Mouse (Mus musculus) heart, adult 2 months (tissue): ENCODE measurements around the gene Shld1.

ENCODE experiments used
- CTCF ChIP-seq: fragments of 200-600 bp; IDR thresholded peaks from 2 replicates; pipeline ENCODE4 v1.8.1; 2022; ENCODE audit warnings: antibody characterized with exemption, mild to moderate bottlenecking, moderate library complexity
- EP300 ChIP-seq: fragments of 200-500 bp; IDR thresholded peaks from 2 replicates; pipeline ENCODE4 v1.6.1; 2011; ENCODE audit warnings: low read depth, low read length, control low read depth; ENCODE audit not compliant: insufficient read depth

- no peak for TF ChIP-seq EP300
- TF ChIP-seq CTCF, result no peak
Measured at GRCm38 (mm10) chr2:132689188-132689568, 2.4 kb downstream of the Shld1 start.
